Mouse (Mus musculus) forebrain, embryonic 16.5 days (tissue): ENCODE results near the gene Pygb. TPM values are rescaled to one million over a fixed set of nuclear protein-coding genes. Genes with fewer than 3 reads are reported as not detected.
A peak's percentile ranks its signal among the peaks of the same experiment; 100 is the strongest.

Experiments
- ATAC-seq: fragments of 200-750 bp; cut with Nextera tagmentation; 2 replicates; pipeline ENCODE4 v1.8.0; 2017; ENCODE audit warnings: mild to moderate bottlenecking, moderate library complexity
- H3K27ac ChIP-seq: fragments of 300-500 bp; sonication (generic); 2 replicates; pipeline ENCODE4 v1.5.1; 2014; ENCODE audit warnings: low read length, control low read depth
- H3K27me3 ChIP-seq: fragments of 300-500 bp; sonication (generic); replicated peaks from 2 replicates; pipeline ENCODE4 v1.6.1; 2014; ENCODE audit warnings: low read length; ENCODE audit not compliant: control insufficient read depth, insufficient read depth
- H3K36me3 ChIP-seq: fragments of 300-500 bp; sonication (generic); 2 replicates; pipeline ENCODE4 v1.6.1; 2014; ENCODE audit not compliant: control insufficient read depth, insufficient read depth
- H3K4me1 ChIP-seq: fragments of 300-500 bp; sonication (generic); replicated peaks from 2 replicates; pipeline ENCODE4 v1.6.1; 2014; ENCODE audit warnings: low read length; ENCODE audit not compliant: control insufficient read depth, insufficient read depth
- H3K4me2 ChIP-seq: fragments of 300-500 bp; sonication (generic); 2 replicates; pipeline ENCODE4 v1.6.1; 2014; ENCODE audit warnings: mild to moderate bottlenecking, low read length, control low read depth
- H3K4me3 ChIP-seq: fragments of 300-500 bp; sonication (generic); replicated peaks from 2 replicates; pipeline ENCODE4 v1.5.1; 2014; ENCODE audit warnings: mild to moderate bottlenecking, low read length, control low read depth
- H3K9ac ChIP-seq: fragments of 300-500 bp; sonication (generic); replicated peaks from 2 replicates; pipeline ENCODE4 v1.6.1; 2014; ENCODE audit warnings: low read depth, low read length, control low read depth
- H3K9me3 ChIP-seq: fragments of 300-500 bp; sonication (generic); 2 replicates; pipeline ENCODE4 v1.6.1; 2016; ENCODE audit warnings: low read length; ENCODE audit not compliant: control insufficient read depth
- WGBS: fragments of 180-500 bp; shearing (Covaris S2); extraction: QIAGEN DNeasy Blood & Tissue Kit; methylation state at CpG from one replicate; pipeline ENCODE4 v1.1.7; 2014; 5-methylcytosine and 5-hydroxymethylcytosine counted together
- polyA plus RNA-seq: library from polyadenylated mRNA; unstranded; fragments of >200 nt; fragmentation: Nextera tagmentation; extraction: Ambion mirVana; gene quantifications from 2 replicates; pipeline ENCODE4 v1.2.1, GENCODE M21; 2015

Pygb gene
- polyA plus RNA-seq, 1 experiment from 2014 or later, result 102 TPM

GRCm38 (mm10) chr2:150755016-150755415, 31.5 kb upstream of the Pygb start:
- H3K36me3 ChIP-seq, result peaks cover 9% of the 10 kb centered on the region

GRCm38 (mm10) chr2:150761476-150761875, 25.1 kb upstream of the Pygb start:
- H3K9ac ChIP-seq, result no peak overlapping the region
- H3K4me2 ChIP-seq, result no peak overlapping the region
- ATAC-seq, result no peak
- peaks cover 23% of the 10 kb centered on the region for H3K36me3 ChIP-seq
- H3K4me1 ChIP-seq, result no peaks in the 10 kb centered on the region
- no peak overlapping the region for H3K4me3 ChIP-seq
- no peaks in the 10 kb centered on the region for H3K27me3 ChIP-seq
- WGBS, result 71% methylated on average over 7 of the region's 7 CpGs
- H3K27ac ChIP-seq, result no peak overlapping the region
- no peaks in the 10 kb centered on the region for H3K9me3 ChIP-seq

More at GRCm38 (mm10) chr2:150755016-150755415, 31.5 kb upstream of the Pygb start:
- peaks cover 2% of the 10 kb centered on the region for H3K4me1 ChIP-seq
- 93% methylated on average over 3 of the region's 3 CpGs for WGBS
- no peak overlapping the region for H3K4me3 ChIP-seq
- H3K9ac ChIP-seq, result no peak overlapping the region
- no peak overlapping the region for H3K4me2 ChIP-seq
- no peaks in the 10 kb centered on the region for H3K9me3 ChIP-seq
- no peak overlapping the region for H3K27ac ChIP-seq
- ATAC-seq, result no peak
- H3K27me3 ChIP-seq, result no peaks in the 10 kb centered on the region

GRCm38 (mm10) chr2:150765619-150766018, 20.9 kb upstream of the Pygb start:
- Histone ChIP-seq H3K4me1 (peaks cover 4% of the 10 kb centered on the region), H3K9me3 (no peaks in the 10 kb centered on the region), H3K27me3 (no peaks in the 10 kb centered on the region), H3K36me3 (peaks cover 17% of the 10 kb centered on the region), H3K27ac (peak overlapping the region; percentile 2; the same call in 1 of the 2 replicates), H3K4me3 (no peak overlapping the region), H3K4me2 (no peak overlapping the region), H3K9ac (no peak overlapping the region)
- peak; percentile 79 for ATAC-seq
- 11% methylated on average over 2 of the region's 2 CpGs for WGBS

- Histone ChIP-seq H3K9ac (no peak overlapping the region), H3K36me3 (peaks cover 11% of the 10 kb centered on the region), H3K27me3 (no peaks in the 10 kb centered on the region), H3K4me3 (no peak overlapping the region), H3K4me2 (no peak overlapping the region), H3K9me3 (no peaks in the 10 kb centered on the region), H3K27ac (0 out of 2 replicates have a peak overlapping the region, but pooled peaks have one; percentile 2), H3K4me1 (peaks cover 11% of the 10 kb centered on the region)
- 82% methylated on average over 4 of the region's 4 CpGs for WGBS
- no peak for ATAC-seq
Measured at GRCm38 (mm10) chr2:150766083-150766862, 20.3 kb upstream of the Pygb start.

GRCm38 (mm10) chr2:150768678-150769077, 17.9 kb upstream of the Pygb start:
- H3K27ac ChIP-seq, result no peak overlapping the region
- ATAC-seq, result no peak
- peaks cover 23% of the 10 kb centered on the region for H3K4me1 ChIP-seq
- H3K36me3 ChIP-seq, result peaks cover 5% of the 10 kb centered on the region
- no peak overlapping the region for H3K9ac ChIP-seq
- no peaks in the 10 kb centered on the region for H3K27me3 ChIP-seq
- 88% methylated on average over 1 of the region's 1 CpGs for WGBS
- no peaks in the 10 kb centered on the region for H3K9me3 ChIP-seq
- H3K4me3 ChIP-seq, result no peak overlapping the region
- no peak overlapping the region for H3K4me2 ChIP-seq

GRCm38 (mm10) chr2:150770747-150771146, 15.8 kb upstream of the Pygb start:
- 40% methylated on average over 1 of the region's 1 CpGs for WGBS
- H3K9me3 ChIP-seq, result no peaks in the 10 kb centered on the region
- peak; percentile 65 for ATAC-seq
- no peak overlapping the region for H3K4me3 ChIP-seq
- H3K27ac ChIP-seq, result peak overlapping the region; percentile 51
- H3K4me1 ChIP-seq, result peaks cover 23% of the 10 kb centered on the region
- peaks cover 5% of the 10 kb centered on the region for H3K36me3 ChIP-seq
- H3K27me3 ChIP-seq, result no peaks in the 10 kb centered on the region
- H3K9ac ChIP-seq, result no peak overlapping the region
- no peak overlapping the region for H3K4me2 ChIP-seq

GRCm38 (mm10) chr2:150771169-150771568, 15.4 kb upstream of the Pygb start:
- no peak overlapping the region for H3K4me3 ChIP-seq
- peaks cover 5% of the 10 kb centered on the region for H3K36me3 ChIP-seq
- H3K4me1 ChIP-seq, result peaks cover 23% of the 10 kb centered on the region
- 54% methylated on average over 6 of the region's 6 CpGs for WGBS
- H3K9ac ChIP-seq, result no peak overlapping the region
- peak overlapping the region; percentile 51 for H3K27ac ChIP-seq
- H3K4me2 ChIP-seq, result no peak overlapping the region
- no peaks in the 10 kb centered on the region for H3K27me3 ChIP-seq
- H3K9me3 ChIP-seq, result no peaks in the 10 kb centered on the region
- no peak for ATAC-seq

GRCm38 (mm10) chr2:150771996-150772395, 14.5 kb upstream of the Pygb start:
- no peaks in the 10 kb centered on the region for H3K9me3 ChIP-seq
- no peak overlapping the region for H3K4me2 ChIP-seq
- H3K4me1 ChIP-seq, result peaks cover 23% of the 10 kb centered on the region
- H3K27me3 ChIP-seq, result no peaks in the 10 kb centered on the region
- no peak overlapping the region for H3K27ac ChIP-seq
- H3K36me3 ChIP-seq, result peaks cover 5% of the 10 kb centered on the region
- H3K9ac ChIP-seq, result no peak overlapping the region
- no peak overlapping the region for H3K4me3 ChIP-seq
- ATAC-seq, result no peak
- whole genome bisulfite sequencing, result 83% methylated on average over 8 of the region's 8 CpGs

- Histone ChIP-seq H3K4me2 (no peak overlapping the region), H3K9me3 (no peaks in the 10 kb centered on the region), H3K27me3 (no peaks in the 10 kb centered on the region), H3K9ac (no peak overlapping the region), H3K4me1 (peaks cover 23% of the 10 kb centered on the region), H3K27ac (no peak overlapping the region), H3K4me3 (no peak overlapping the region), H3K36me3 (peaks cover 5% of the 10 kb centered on the region)
- WGBS, result 54% methylated on average over 10 of the region's 10 CpGs
- 0 out of 2 replicates have a peak, but pooled peaks have one; percentile 10 for ATAC-seq
Measured at GRCm38 (mm10) chr2:150772466-150773119, 13.9 kb upstream of the Pygb start.
